Mouse (Mus musculus) lung, postnatal 0 days (tissue): ENCODE results near the gene Lbh.

Source experiments
- CTCF ChIP-seq: IDR thresholded peaks from 2 replicates; pipeline ENCODE4 v1.5.1; 2016; ENCODE audit warnings: antibody characterized with exemption, mild to moderate bottlenecking
- EP300 ChIP-seq: IDR thresholded peaks from 2 replicates; pipeline ENCODE4 v1.6.1; 2016; ENCODE audit warnings: antibody characterized with exemption, mild to moderate bottlenecking, control low read depth

DNA sequence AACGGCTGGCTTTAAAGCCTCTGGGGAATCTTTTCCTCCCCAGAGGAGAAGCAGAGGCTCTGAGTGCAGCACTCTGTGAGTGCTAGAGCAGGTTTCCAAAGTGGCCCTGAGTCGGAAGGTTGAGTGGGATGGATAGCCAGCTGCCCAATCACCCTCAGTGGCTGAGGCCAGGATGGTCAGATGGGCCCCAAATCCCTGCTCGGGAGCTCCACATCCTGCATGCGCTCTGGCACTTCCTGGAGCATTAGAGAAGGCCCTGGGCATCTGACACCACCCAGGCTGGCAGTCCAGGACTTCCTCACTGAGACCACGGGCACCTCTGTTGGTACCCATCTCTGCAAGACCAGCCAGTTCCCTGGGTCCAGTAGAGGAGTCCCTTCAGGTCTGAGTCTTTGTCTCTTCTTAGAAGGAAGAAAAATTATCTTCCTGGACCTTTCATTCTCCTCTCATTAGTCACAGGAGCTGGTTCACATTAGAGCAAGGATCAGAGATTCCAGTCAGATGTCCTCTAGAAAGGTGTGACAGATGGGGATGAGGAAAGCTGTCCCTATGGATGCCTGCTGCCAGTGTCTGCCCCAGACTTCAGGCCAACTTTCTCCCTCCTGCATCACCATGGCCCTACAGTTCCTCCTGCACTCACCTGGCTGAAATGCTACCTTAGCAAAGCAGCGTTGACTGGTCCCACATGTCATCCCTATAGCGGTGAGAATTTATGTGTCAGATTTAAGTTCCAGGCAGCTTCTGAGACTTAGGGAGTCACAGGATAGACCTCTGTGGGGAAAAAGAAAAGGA, 8.8 kb upstream of the Lbh start:
- TF ChIP-seq CTCF (no peak), EP300 (no peak)
